Mouse (Mus musculus) layer of hippocampus, postnatal 25 days (tissue): ENCODE data around the gene Abcf2. TPM values are rescaled to one million over a fixed set of nuclear protein-coding genes. Genes with fewer than 3 reads are reported as not detected.

Experiments
- DNase-seq, 2 experiments: peaks; one replicate each; pipeline ENCODE4 v3.0.0; 2022; ENCODE audit warnings: mixed read lengths in 2 of 2, low spot score in 1 of 2; ENCODE audit errors: extremely low spot score in 1 of 2
- total RNA-seq, 2 experiments: library from RNA; stranded (reverse); gene quantifications; 2 replicates each; pipeline ENCODE4 v1.2.3; 2021

Abcf2 gene
- total RNA-seq, 2 experiments from 2014 or later = 72.6 to 80.0 TPM

GRCm38 (mm10) chr5:24602751-24603343 lies 25.6 kb upstream of the Abcf2 start:
- DNase-seq = no peak

- no peak for DNase-seq
Observed at GRCm38 (mm10) chr5:24601911-24602750, 24.9 kb upstream of the Abcf2 start.

GRCm38 (mm10) chr5:24601071-24601835 lies 24.0 kb upstream of the Abcf2 start:
- no peak for DNase-seq

- DNase-seq = no peak
Observed at GRCm38 (mm10) chr5:24600236-24600635, 23.0 kb upstream of the Abcf2 start.

- DNase-seq = no peak
Observed at GRCm38 (mm10) chr5:24599137-24599536, 21.9 kb upstream of the Abcf2 start.

- DNase-seq = peak in 1 of 2 experiments; percentile 61
Observed at GRCm38 (mm10) chr5:24598570-24599006, 21.3 kb upstream of the Abcf2 start.

GRCm38 (mm10) chr5:24597901-24598569 lies 20.8 kb upstream of the Abcf2 start:
- no peak for DNase-seq

GRCm38 (mm10) chr5:24597221-24597728 lies 20.0 kb upstream of the Abcf2 start:
- DNase-seq = peak in 1 of 2 experiments; percentile 77

- peak in 1 of 2 experiments; percentile 57 for DNase-seq
Observed at GRCm38 (mm10) chr5:24596519-24597171, 19.4 kb upstream of the Abcf2 start.

- no peak for DNase-seq
Observed at GRCm38 (mm10) chr5:24595786-24596380, 18.6 kb upstream of the Abcf2 start.

- no peak for DNase-seq
Observed at GRCm38 (mm10) chr5:24595261-24595660, 18.0 kb upstream of the Abcf2 start.

GRCm38 (mm10) chr5:24594346-24594745 lies 17.1 kb upstream of the Abcf2 start:
- no peak for DNase-seq

- DNase-seq = no peak
Observed at GRCm38 (mm10) chr5:24593928-24594327, 16.7 kb upstream of the Abcf2 start.

GRCm38 (mm10) chr5:24593230-24593629 lies 16.0 kb upstream of the Abcf2 start:
- no peak for DNase-seq

- no peak for DNase-seq
Observed at GRCm38 (mm10) chr5:24592471-24593160, 15.3 kb upstream of the Abcf2 start.

GRCm38 (mm10) chr5:24591796-24592470 lies 14.7 kb upstream of the Abcf2 start:
- DNase-seq = no peak

- peak in 1 of 2 experiments; percentile 11 for DNase-seq
Observed at GRCm38 (mm10) chr5:24591268-24591721, 14.0 kb upstream of the Abcf2 start.
